Mouse (Mus musculus) liver, embryonic 14 days (tissue): Measurements from ENCODE around the gene Derl2. TPM values are rescaled to one million over a fixed set of nuclear protein-coding genes. Genes with fewer than 3 reads are reported as not detected.

Experiments used
- polyA plus RNA-seq: library from polyadenylated mRNA; depleted of rRNA; stranded (reverse); fragments of >200 nt; gene quantifications from 2 replicates; pipeline ENCODE4 v1.2.3, GENCODE M21; 2012; rRNA removed

The Derl2 gene
- polyA plus RNA-seq, result 9.7 and 11.4 TPM in 2 replicates

DNA sequence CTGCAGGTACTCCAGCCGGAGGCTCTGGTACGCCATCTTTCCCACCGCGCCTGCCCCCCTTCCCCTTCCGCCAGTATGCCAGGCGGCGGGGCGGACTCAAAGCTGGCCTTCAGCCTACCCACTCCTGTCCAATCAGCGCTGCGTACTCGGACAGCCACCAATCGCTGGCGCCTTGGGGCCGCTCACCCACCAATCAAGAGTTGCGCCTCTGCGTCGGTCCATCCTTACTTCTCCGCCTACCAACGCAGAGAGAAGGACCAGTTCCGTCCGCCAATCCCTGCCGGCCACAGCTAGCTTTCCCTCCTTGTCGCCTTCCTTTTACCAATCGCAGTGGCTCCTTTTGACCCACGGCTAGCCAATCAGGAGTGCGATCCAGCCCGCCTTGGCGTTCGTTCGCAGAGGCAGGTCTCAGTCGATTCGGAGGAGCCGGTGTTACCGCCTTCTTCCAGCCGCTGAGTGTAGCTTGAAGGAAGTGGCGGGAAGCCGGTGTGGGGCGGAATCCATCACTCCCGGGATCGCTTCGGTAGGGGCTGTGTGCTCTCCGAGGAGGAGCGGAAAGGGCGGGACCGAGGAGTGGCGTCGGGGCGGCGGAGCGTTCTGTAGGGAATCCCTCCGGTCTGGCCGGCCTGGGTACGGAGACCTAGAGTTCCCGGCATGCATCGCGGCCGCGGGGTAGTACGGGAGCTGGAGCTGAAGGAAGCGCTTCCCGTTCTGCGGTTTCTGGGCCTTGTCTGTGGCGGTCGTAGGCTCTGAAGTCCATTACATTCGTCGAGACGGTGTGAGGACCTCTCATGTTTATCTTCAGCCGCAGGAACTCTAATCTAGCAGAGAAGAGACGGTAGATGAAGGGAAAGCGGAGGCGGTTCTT lies at the start of gene Derl2, which contains the start of gene Mis12:
Gene Derl2, minus strand, starts transcription at position 641 of the 868 bp plus-strand sequence.
Gene Mis12, plus strand, starts transcription at position 411 of the 868 bp plus-strand sequence.

DNA sequence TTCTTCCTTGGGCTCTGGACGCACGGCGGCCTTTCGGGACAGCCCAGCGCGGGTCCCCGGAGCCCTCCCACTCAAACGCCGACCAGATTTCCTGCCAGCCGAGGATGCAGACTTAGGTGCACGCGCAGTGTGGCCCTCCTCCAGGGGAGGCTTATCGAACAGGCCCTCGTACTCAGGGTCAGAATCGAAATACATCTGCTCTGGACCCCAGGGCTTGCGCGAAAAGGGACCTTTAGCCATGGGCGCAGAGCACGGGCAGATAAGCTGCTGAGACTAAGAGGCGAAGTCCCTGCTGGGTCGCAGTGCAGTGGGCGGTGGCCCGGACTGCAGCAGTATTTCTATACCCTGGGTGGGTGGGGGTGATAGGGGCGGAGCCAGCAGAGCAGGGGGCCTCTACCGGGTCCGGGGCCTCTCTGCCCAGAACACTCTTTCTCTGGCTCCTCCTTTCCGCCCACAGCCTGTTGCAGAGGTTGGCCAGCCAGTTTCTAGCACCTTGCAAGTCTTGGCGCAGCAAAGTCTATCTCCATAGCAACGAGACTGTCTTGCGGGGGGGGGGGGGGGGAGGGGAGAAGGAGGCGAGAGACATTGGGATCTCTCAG lies 13.6 kb upstream of the Derl2 start, which contains the start of gene 6330403K07Rik:
Gene 6330403K07Rik, minus strand, starts transcription at position 351 of the 599 bp plus-strand sequence.

DNA sequence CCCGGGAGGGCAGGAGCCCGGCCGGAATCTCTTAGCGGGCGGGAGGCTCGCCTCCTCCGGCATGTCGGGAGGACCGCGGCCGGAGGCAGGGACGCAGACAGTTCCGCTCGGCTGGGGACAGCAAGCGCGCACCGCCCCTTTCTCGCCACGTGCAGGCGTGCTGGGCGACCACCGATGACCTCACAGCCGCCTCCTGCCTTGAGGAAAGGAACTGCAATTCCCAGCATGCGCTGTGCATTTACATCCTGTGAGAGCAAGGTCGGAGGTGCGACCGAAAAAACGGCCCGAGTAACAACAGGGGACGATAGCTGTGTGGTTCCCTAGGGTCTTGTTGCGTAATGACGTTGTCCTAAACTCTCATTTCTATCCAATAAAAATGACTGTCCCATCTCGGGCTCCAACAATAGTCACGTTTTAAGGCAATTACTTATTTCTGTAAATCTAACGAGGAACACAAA lies 15.3 kb downstream of the Derl2 start, which contains the start of gene Dhx33:
Gene Dhx33, minus strand, starts transcription at position 122 of the 458 bp plus-strand sequence.

DNA sequence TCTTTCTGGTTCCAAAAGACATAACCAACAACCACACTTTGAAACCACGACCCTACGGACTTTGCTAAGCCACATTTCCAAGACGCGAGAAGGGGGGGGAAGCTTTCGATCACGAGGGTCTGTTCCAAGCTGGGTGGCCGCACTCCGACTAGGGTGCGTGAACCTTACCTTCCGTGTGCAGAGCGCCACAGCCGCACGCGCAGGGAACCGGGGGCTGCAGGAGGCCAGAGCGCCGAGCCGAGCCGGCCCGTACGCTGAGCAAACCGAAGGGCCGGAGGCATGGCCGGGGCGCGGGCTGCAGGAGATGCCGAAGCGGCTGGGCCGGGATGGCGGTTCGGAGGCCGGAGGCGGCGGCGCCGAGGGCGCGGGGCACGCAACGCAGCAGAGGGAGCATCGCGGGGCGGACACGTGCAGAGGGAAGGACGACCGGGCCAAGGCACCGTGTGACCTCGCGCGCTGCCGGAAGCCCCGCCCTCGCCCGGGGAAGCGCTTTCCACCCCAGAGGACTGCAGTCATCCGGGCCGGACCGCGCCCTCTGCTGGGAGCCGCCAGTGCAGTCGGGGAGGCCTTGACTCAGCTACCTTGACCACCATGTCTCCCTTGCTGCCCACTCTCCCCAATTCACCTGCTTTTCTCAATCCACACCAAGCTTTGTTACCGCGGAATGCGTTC lies 36.9 kb downstream of the Derl2 start, which contains the start of gene C1qbp:
Gene C1qbp, minus strand, starts transcription at position 470 of the 672 bp plus-strand sequence.

DNA sequence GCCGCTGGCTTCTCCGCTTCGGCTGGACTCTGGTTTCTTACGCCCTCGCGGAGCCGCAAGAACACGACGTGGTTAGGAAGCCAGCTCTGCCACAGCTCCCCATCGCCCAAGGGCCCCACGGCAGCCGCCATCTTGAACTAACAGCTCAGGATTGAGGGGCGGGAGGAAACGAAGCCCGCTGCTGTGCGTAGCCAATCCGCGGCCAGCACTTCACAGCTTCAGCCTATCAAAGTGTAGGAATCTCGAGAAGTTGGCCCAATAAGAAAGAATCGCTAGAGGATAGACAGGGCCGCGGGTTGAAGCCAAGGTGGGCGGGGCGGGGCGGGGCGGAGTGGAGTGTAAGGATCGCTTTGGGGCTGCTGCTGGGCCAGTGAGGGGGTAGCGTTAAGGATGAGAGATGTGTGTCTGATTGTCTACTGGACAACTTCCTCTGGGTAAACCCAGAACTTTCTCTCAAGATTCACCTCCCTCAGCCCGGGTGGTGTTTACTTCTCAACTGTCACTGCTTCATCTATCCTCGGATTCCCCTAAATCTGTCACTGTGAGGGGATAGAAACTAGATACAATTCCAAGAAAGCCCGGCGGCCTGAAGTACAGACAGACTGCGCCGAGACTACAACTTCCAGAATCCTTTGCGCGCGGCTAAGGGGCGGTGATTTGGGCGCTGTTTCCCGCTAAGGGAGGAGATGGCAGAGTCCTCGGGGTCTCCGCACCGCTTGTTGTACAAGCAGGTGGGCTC lies 49.7 kb downstream of the Derl2 start, which contains the start of the genes Nup88 and Rpain:
Gene Nup88, minus strand, starts transcription at position 153 of the 739 bp plus-strand sequence.
Gene Rpain, plus strand, starts transcription at position 393 of the 739 bp plus-strand sequence.

Other genes starting within 250 kb of the Derl2 start
- 0.17 and 0.24 TPM in 2 replicates for gene Scimp, start 207.3 kb downstream of the Derl2 start, polyA plus RNA-seq
- 4.3 and 4.5 TPM in 2 replicates for gene Rabep1, start 175.1 kb downstream of the Derl2 start, polyA plus RNA-seq
- 46.4 and 46.7 TPM in 2 replicates for gene Nup88, start 49.9 kb downstream of the Derl2 start, polyA plus RNA-seq
- 57.4 and 61.6 TPM in 2 replicates for gene Rpain, start 49.6 kb downstream of the Derl2 start, polyA plus RNA-seq
- 126 and 145 TPM in 2 replicates for gene C1qbp, start 36.8 kb downstream of the Derl2 start, polyA plus RNA-seq
- gene Dhx33, start 15.4 kb downstream of the Derl2 start, polyA plus RNA-seq, result 5.3 and 6.8 TPM in 2 replicates
- gene Mis12, start 230 bp downstream of the Derl2 start, polyA plus RNA-seq, result 15.8 and 16.2 TPM in 2 replicates
- gene 6330403K07Rik, start 13.7 kb upstream of the Derl2 start, polyA plus RNA-seq, result 1.3 and 2.1 TPM in 2 replicates
- 0.08 and 0.14 TPM in 2 replicates for gene Nlrp1a, start 124.9 kb upstream of the Derl2 start, polyA plus RNA-seq
- 0.09 and 0.15 TPM in 2 replicates for gene Nlrp1b, start 210.9 kb upstream of the Derl2 start, polyA plus RNA-seq